Mouse (Mus musculus): ENCODE results near the gene Myog. TPM values are rescaled to one million over a fixed set of nuclear protein-coding genes. Genes with fewer than 3 reads are reported as not detected.

Myog gene
- polyA plus RNA-seq, 1 experiment: not detected

- TF ChIP-seq CTCF (IDR thresholded peaks at IDR 0.05; ENCODE audit: control insufficient read depth, insufficient read depth, low read length) (no peak), POLR2A (IDR thresholded peaks at IDR 0.05; ENCODE audit: borderline replicate concordance, control insufficient read depth, low read depth, low read length) (no peak)
- H3K4me3 ChIP-seq (replicated peaks; ENCODE audit: control insufficient read depth, low read depth, low read length): no peak overlapping the region
- H3K4me1 ChIP-seq (ENCODE audit: control insufficient read depth, insufficient read depth, low read length): no peaks in the 10 kb centered on the region
- no peak overlapping the region for H3K27ac ChIP-seq (ENCODE audit: control insufficient read depth, insufficient read depth, low read depth, low read length, poor library complexity)
- WGBS: 78% methylated on average over 12 of the region's 12 CpGs
Measured at GRCm38 (mm10) chr1:134335924-134336810, 46.4 kb downstream of the Myog start.

- 18% methylated on average over 11 of the region's 11 CpGs for WGBS
- no peaks in the 10 kb centered on the region for H3K4me1 ChIP-seq (ENCODE audit: control insufficient read depth, insufficient read depth, low read length)
- TF ChIP-seq CTCF (IDR thresholded peaks at IDR 0.05; ENCODE audit: control insufficient read depth, insufficient read depth, low read length) (no peak), POLR2A (IDR thresholded peaks at IDR 0.05; ENCODE audit: borderline replicate concordance, control insufficient read depth, low read depth, low read length) (no peak)
Measured at GRCm38 (mm10) chr1:134336958-134337710, 47.3 kb downstream of the Myog start.

GRCm38 (mm10) chr1:134339162-134339561 lies 49.4 kb downstream of the Myog start:
- TF ChIP-seq POLR2A (IDR thresholded peaks at IDR 0.05; ENCODE audit: borderline replicate concordance, control insufficient read depth, low read depth, low read length): no peak
- TF ChIP-seq CTCF (IDR thresholded peaks at IDR 0.05; ENCODE audit: control insufficient read depth, insufficient read depth, low read length): no peak
- WGBS: 90% methylated on average over 7 of the region's 7 CpGs

More at GRCm38 (mm10) chr1:134336958-134337710, 47.3 kb downstream of the Myog start:
- Histone ChIP-seq H3K27ac (ENCODE audit: control insufficient read depth, insufficient read depth, low read depth, low read length, poor library complexity) (no peak overlapping the region), H3K4me3 (replicated peaks; ENCODE audit: control insufficient read depth, low read depth, low read length) (no peak overlapping the region)

GRCm38 (mm10) chr1:134339757-134340619 lies 50.2 kb downstream of the Myog start:
- H3K4me1 ChIP-seq (ENCODE audit: control insufficient read depth, insufficient read depth, low read length): no peaks in the 10 kb centered on the region
- no peak overlapping the region for H3K27ac ChIP-seq (ENCODE audit: control insufficient read depth, insufficient read depth, low read depth, low read length, poor library complexity)
- WGBS: 91% methylated on average over 18 of the region's 18 CpGs
- H3K4me3 ChIP-seq (replicated peaks; ENCODE audit: control insufficient read depth, low read depth, low read length): no peak overlapping the region
- TF ChIP-seq CTCF (IDR thresholded peaks at IDR 0.05; ENCODE audit: control insufficient read depth, insufficient read depth, low read length): no peak
- TF ChIP-seq POLR2A (IDR thresholded peaks at IDR 0.05; ENCODE audit: borderline replicate concordance, control insufficient read depth, low read depth, low read length): no peak

More at GRCm38 (mm10) chr1:134339162-134339561, 49.4 kb downstream of the Myog start:
- Histone ChIP-seq H3K27ac (ENCODE audit: control insufficient read depth, insufficient read depth, low read depth, low read length, poor library complexity) (no peak overlapping the region), H3K4me1 (ENCODE audit: control insufficient read depth, insufficient read depth, low read length) (no peaks in the 10 kb centered on the region), H3K4me3 (replicated peaks; ENCODE audit: control insufficient read depth, low read depth, low read length) (no peak overlapping the region)

- H3K4me3 ChIP-seq (replicated peaks; ENCODE audit: control insufficient read depth, low read depth, low read length): no peak overlapping the region
- 84% methylated on average over 5 of the region's 5 CpGs for WGBS
Measured at GRCm38 (mm10) chr1:134341641-134342277, 52.0 kb downstream of the Myog start.

More at GRCm38 (mm10) chr1:134341641-134342277, 52.0 kb downstream of the Myog start:
- Histone ChIP-seq H3K27ac (ENCODE audit: control insufficient read depth, insufficient read depth, low read depth, low read length, poor library complexity) (no peak overlapping the region), H3K4me1 (ENCODE audit: control insufficient read depth, insufficient read depth, low read length) (no peaks in the 10 kb centered on the region)
- TF ChIP-seq CTCF (IDR thresholded peaks at IDR 0.05; ENCODE audit: control insufficient read depth, insufficient read depth, low read length) (no peak), POLR2A (IDR thresholded peaks at IDR 0.05; ENCODE audit: borderline replicate concordance, control insufficient read depth, low read depth, low read length) (no peak)

Other genes starting within 250 kb of the Myog start
- gene Btg2, start 210.9 kb upstream of the Myog start, polyA plus RNA-seq (2011; ENCODE audit: insufficient read depth, insufficient read length, low replicate concordance, missing spikeins): 79.9 and 89.5 TPM in 2 replicates
- gene Chit1, start 178.7 kb upstream of the Myog start, polyA plus RNA-seq (2011; ENCODE audit: insufficient read depth, insufficient read length, low replicate concordance, missing spikeins): not detected in 2 replicates
- gene Chil1, start 107.8 kb upstream of the Myog start, polyA plus RNA-seq (2011; ENCODE audit: insufficient read depth, insufficient read length, low replicate concordance, missing spikeins): 37.4 and 135 TPM in 2 replicates
- gene Mybph, start 96.5 kb upstream of the Myog start, polyA plus RNA-seq (2011; ENCODE audit: insufficient read depth, insufficient read length, low replicate concordance, missing spikeins): not detected in 2 replicates
- gene Adora1, start 54.6 kb upstream of the Myog start, polyA plus RNA-seq (2011; ENCODE audit: insufficient read depth, insufficient read length, low replicate concordance, missing spikeins): not detected in 2 replicates
- gene Ppfia4, start 42.9 kb downstream of the Myog start, polyA plus RNA-seq (2011; ENCODE audit: insufficient read depth, insufficient read length, low replicate concordance, missing spikeins): 3.3 and 9.3 TPM in 2 replicates
- gene Tmem183a, start 72.0 kb downstream of the Myog start, polyA plus RNA-seq (2011; ENCODE audit: insufficient read depth, insufficient read length, low replicate concordance, missing spikeins): 33.0 and 45.7 TPM in 2 replicates
- not detected in 2 replicates for gene 4933406M09Rik, start 96.0 kb downstream of the Myog start, polyA plus RNA-seq (2011; ENCODE audit: insufficient read depth, insufficient read length, low replicate concordance, missing spikeins)
- gene Cyb5r1, start 115.6 kb downstream of the Myog start, polyA plus RNA-seq (2011; ENCODE audit: insufficient read depth, insufficient read length, low replicate concordance, missing spikeins): 17.6 and 40.8 TPM in 2 replicates
- gene Adipor1, start 125.4 kb downstream of the Myog start, polyA plus RNA-seq (2011; ENCODE audit: insufficient read depth, insufficient read length, low replicate concordance, missing spikeins): 98.9 and 107 TPM in 2 replicates
- 24.1 and 38.0 TPM in 2 replicates for gene Klhl12, start 165.5 kb downstream of the Myog start, polyA plus RNA-seq (2011; ENCODE audit: insufficient read depth, insufficient read length, low replicate concordance, missing spikeins)
- gene Rabif, start 204.7 kb downstream of the Myog start, polyA plus RNA-seq (2011; ENCODE audit: insufficient read depth, insufficient read length, low replicate concordance, missing spikeins): 10.0 and 10.9 TPM in 2 replicates